Mouse (Mus musculus) liver, adult 2 months (tissue): ENCODE measurements around the gene St6galnac3.

ENCODE experiments used
- CTCF ChIP-seq: fragments of 200-500 bp; IDR thresholded peaks from 2 replicates; pipeline ENCODE4 v1.5.1; 2011; ENCODE audit warnings: low read depth, low read length, control low read depth
- POLR2A ChIP-seq: fragments of 200-500 bp; IDR thresholded peaks from 2 replicates; pipeline ENCODE4 v1.6.1; 2011; ENCODE audit warnings: low read length, control low read depth; ENCODE audit not compliant: insufficient read depth; ENCODE audit errors: extremely low read depth

DNA sequence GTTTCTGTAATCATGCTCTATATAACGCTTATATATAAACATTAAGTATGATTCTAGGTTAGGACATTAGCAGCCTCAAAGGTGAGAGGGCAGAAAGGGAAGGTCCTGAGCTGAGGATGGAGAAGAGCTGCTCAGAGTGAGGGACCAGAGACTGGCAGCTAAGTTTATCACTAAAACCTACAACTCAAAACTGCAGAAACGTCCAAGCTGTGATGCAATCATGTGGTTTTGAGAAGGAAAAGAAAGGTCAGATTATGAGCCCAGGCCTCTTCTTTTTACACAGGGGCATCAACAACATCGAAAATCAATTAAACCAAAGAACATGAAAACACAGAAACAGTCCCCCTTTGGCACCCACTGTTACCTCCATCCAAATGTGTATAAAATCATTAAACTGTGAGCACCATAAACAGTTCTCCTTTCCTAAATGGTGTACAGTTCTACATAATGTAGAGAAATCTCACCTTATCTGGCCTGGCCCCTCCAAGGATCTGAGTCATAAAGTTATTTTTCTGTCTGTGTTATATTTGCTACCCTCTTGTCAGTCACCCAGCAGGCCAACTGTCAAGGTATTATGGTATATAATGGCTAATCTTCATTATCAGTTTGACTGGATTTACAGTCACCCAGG is 244.9 kb downstream of the St6galnac3 start:
- TF ChIP-seq CTCF (no peak), POLR2A (no peak)
